Mouse (Mus musculus): ENCODE data around the gene Cyp19a1.

DNA sequence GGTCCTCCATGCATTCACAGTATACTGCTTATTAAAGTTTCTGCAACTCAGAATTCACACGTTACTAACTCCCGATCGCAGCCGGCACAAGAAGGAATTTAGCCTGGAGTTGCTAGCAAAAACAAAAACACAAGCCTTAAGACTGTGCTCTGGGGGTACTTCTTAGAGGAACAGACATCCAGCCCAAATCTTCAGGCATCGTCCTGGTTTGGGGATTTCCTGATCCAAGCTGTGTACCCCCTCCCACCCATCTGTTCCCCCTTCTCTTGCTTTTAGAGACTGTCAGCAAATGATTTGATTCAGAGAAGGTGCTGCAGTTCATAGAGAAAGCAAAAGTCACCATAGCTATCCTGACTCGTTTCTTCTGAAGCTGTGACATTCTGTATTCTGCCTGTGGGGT lies 40.3 kb downstream of the Cyp19a1 start:
- no peak for TF ChIP-seq GATA1 (IDR thresholded peaks at IDR 0.05; ENCODE audit: low read length)
- no peak for TF ChIP-seq TAL1 (IDR thresholded peaks at IDR 0.05; ENCODE audit: low read length)
